Mouse (Mus musculus) liver, postnatal 0 days (tissue): ENCODE results near the gene Xpo6. TPM values are rescaled to one million over a fixed set of nuclear protein-coding genes. Genes with fewer than 3 reads are reported as not detected.

Experiments used
- ATAC-seq: fragments of 200-750 bp; cut with Nextera tagmentation; 2 replicates; pipeline ENCODE4 v1.8.0; 2017; ENCODE audit warnings: mild to moderate bottlenecking, moderate library complexity
- DNase-seq: peaks from one replicate; pipeline ENCODE4 v3.0.0-alpha.2; 2016
- H3K27ac ChIP-seq: fragments of 300-500 bp; sonication (generic); 2 replicates; pipeline ENCODE4 v1.5.1; 2014; ENCODE audit warnings: antibody characterized with exemption, moderate library complexity, mild to moderate bottlenecking, low read depth
- H3K27me3 ChIP-seq: fragments of 300-500 bp; sonication (generic); 2 replicates; pipeline ENCODE4 v1.6.1; 2014; ENCODE audit warnings: low read length, control low read depth, mixed read lengths; ENCODE audit not compliant: insufficient read depth
- H3K36me3 ChIP-seq: fragments of 300-500 bp; sonication (generic); replicated peaks from 2 replicates; pipeline ENCODE4 v1.6.1; 2014; ENCODE audit warnings: mild to moderate bottlenecking, control low read depth, low read length, moderate library complexity, mixed read lengths; ENCODE audit not compliant: insufficient read depth
- H3K4me1 ChIP-seq: fragments of 300-500 bp; sonication (generic); 2 replicates; pipeline ENCODE4 v1.6.1; 2014; ENCODE audit warnings: antibody characterized with exemption, mild to moderate bottlenecking, control low read depth; ENCODE audit not compliant: insufficient read depth
- H3K4me2 ChIP-seq: fragments of 300-500 bp; sonication (generic); 2 replicates; pipeline ENCODE4 v1.6.1; 2014; ENCODE audit warnings: low read depth, mild to moderate bottlenecking, low read length, moderate library complexity, mixed read lengths
- H3K4me3 ChIP-seq: fragments of 300-500 bp; sonication (generic); 2 replicates; pipeline ENCODE4 v1.5.1; 2014; ENCODE audit warnings: low read depth, low read length
- H3K9ac ChIP-seq: fragments of 300-500 bp; sonication (generic); replicated peaks from 2 replicates; pipeline ENCODE4 v1.6.1; 2014; ENCODE audit warnings: mild to moderate bottlenecking, moderate library complexity
- H3K9me3 ChIP-seq: fragments of 300-500 bp; sonication (generic); 2 replicates; pipeline ENCODE4 v1.6.1; 2016; ENCODE audit warnings: mild to moderate bottlenecking, control low read depth, low read length, mixed read lengths
- CTCF ChIP-seq: sonication (generic); IDR thresholded peaks from 2 replicates; pipeline ENCODE4 v1.5.1; 2016; ENCODE audit warnings: antibody characterized with exemption, low read depth
- EP300 ChIP-seq: IDR thresholded peaks from 2 replicates; pipeline ENCODE4 v1.6.1; 2016; ENCODE audit warnings: antibody characterized with exemption, low read depth, mild to moderate bottlenecking
- WGBS: fragments of 180-500 bp; shearing (Covaris S2); extraction: QIAGEN DNeasy Blood & Tissue Kit; methylation state at CpG from one replicate; pipeline ENCODE4 v1.1.7; 2014; ENCODE audit not compliant: insufficient replicate concordance; 5-methylcytosine and 5-hydroxymethylcytosine counted together
- polyA plus RNA-seq: library from polyadenylated mRNA; unstranded; fragments of >200 nt; fragmentation: Nextera tagmentation; extraction: Ambion mirVana; gene quantifications from 2 replicates; pipeline ENCODE4 v1.2.1, GENCODE M21; 2015

Xpo6 gene
- polyA plus RNA-seq, 1 experiment from 2014 or later: 12.7 TPM

GRCm38 (mm10) chr7:126134634-126135321, 65.5 kb downstream of the Xpo6 start:
- Histone ChIP-seq H3K4me1 (no peaks in the 10 kb centered on the region), H3K27ac (peak overlapping the region; percentile 70; the same call in 1 of the 2 replicates), H3K36me3 (peaks cover 49% of the 10 kb centered on the region), H3K9me3 (no peaks in the 10 kb centered on the region), H3K9ac (no peak overlapping the region), H3K4me2 (peak overlapping the region; percentile 50), H3K27me3 (no peaks in the 10 kb centered on the region), H3K4me3 (no peak overlapping the region)
- 62% methylated on average over 4 of the region's 4 CpGs for WGBS
- no peak for TF ChIP-seq CTCF
- no peak for TF ChIP-seq EP300
- ATAC-seq: peak; percentile 60
- DNase-seq: no peak

- DNase-seq (no peak), ATAC-seq (no peak)
- Histone ChIP-seq H3K36me3 (peaks cover 52% of the 10 kb centered on the region), H3K4me2 (no peak overlapping the region), H3K9ac (no peak overlapping the region), H3K27ac (no peak overlapping the region), H3K4me3 (no peak overlapping the region), H3K9me3 (no peaks in the 10 kb centered on the region), H3K27me3 (no peaks in the 10 kb centered on the region), H3K4me1 (no peaks in the 10 kb centered on the region)
- WGBS: 82% methylated on average over 2 of the region's 2 CpGs
- TF ChIP-seq EP300: no peak
- TF ChIP-seq CTCF: no peak
Observed at GRCm38 (mm10) chr7:126127673-126128072, 72.6 kb downstream of the Xpo6 start.

GRCm38 (mm10) chr7:126126502-126126901, 73.8 kb downstream of the Xpo6 start:
- peaks cover 54% of the 10 kb centered on the region for H3K36me3 ChIP-seq
- no peak for DNase-seq
- ATAC-seq: peak; percentile 36

GRCm38 (mm10) chr7:126121533-126121932, 78.8 kb downstream of the Xpo6 start:
- no peak for DNase-seq
- Histone ChIP-seq H3K9me3 (no peaks in the 10 kb centered on the region), H3K27me3 (no peaks in the 10 kb centered on the region), H3K4me2 (no peak overlapping the region), H3K27ac (no peak overlapping the region), H3K4me3 (no peak overlapping the region), H3K9ac (no peak overlapping the region), H3K36me3 (peaks cover 52% of the 10 kb centered on the region), H3K4me1 (no peaks in the 10 kb centered on the region)
- ATAC-seq: no peak
- no peak for TF ChIP-seq EP300
- TF ChIP-seq CTCF: no peak
- 73% methylated on average over 4 of the region's 4 CpGs for WGBS

More at GRCm38 (mm10) chr7:126126502-126126901, 73.8 kb downstream of the Xpo6 start:
- Histone ChIP-seq H3K9ac (no peak overlapping the region), H3K4me2 (no peak overlapping the region), H3K9me3 (no peaks in the 10 kb centered on the region), H3K4me1 (no peaks in the 10 kb centered on the region), H3K27ac (no peak overlapping the region), H3K4me3 (no peak overlapping the region), H3K27me3 (no peaks in the 10 kb centered on the region)
- WGBS: 48% methylated on average over 3 of the region's 3 CpGs
- TF ChIP-seq CTCF: no peak
- no peak for TF ChIP-seq EP300

- ATAC-seq: no peak
- Histone ChIP-seq H3K4me3 (no peak overlapping the region), H3K27ac (no peak overlapping the region), H3K36me3 (peaks cover 67% of the 10 kb centered on the region), H3K9ac (no peak overlapping the region), H3K4me1 (no peaks in the 10 kb centered on the region), H3K9me3 (no peaks in the 10 kb centered on the region), H3K4me2 (no peak overlapping the region), H3K27me3 (no peaks in the 10 kb centered on the region)
- TF ChIP-seq EP300 (no peak), CTCF (no peak)
- DNase-seq: no peak
- WGBS: 80% methylated on average over 6 of the region's 6 CpGs
Observed at GRCm38 (mm10) chr7:126119819-126120218, 80.5 kb downstream of the Xpo6 start.

GRCm38 (mm10) chr7:126113263-126113662, 87.0 kb downstream of the Xpo6 start:
- no peak overlapping the region for H3K4me3 ChIP-seq
- TF ChIP-seq EP300: no peak
- TF ChIP-seq CTCF: no peak
- no peak for DNase-seq
- no peak for ATAC-seq
- H3K4me2 ChIP-seq: no peak overlapping the region
- no peaks in the 10 kb centered on the region for H3K9me3 ChIP-seq
- H3K36me3 ChIP-seq: peaks cover 65% of the 10 kb centered on the region
- no peak overlapping the region for H3K27ac ChIP-seq
- no peaks in the 10 kb centered on the region for H3K4me1 ChIP-seq
- no peaks in the 10 kb centered on the region for H3K27me3 ChIP-seq
- no peak overlapping the region for H3K9ac ChIP-seq
- 89% methylated on average over 4 of the region's 4 CpGs for WGBS
